Comparison of ENCODE assay signal across 8 mouse cellular contexts in genomic region chr11:103307910-103308309, GRCm38 (mm10). TPM values are rescaled to one million over a fixed set of nuclear protein-coding genes. Genes with fewer than 3 reads are reported as not detected.
DNase-seq lines count a peak whose midpoint lies in the region; ATAC-seq and TF ChIP-seq lines count a peak whose summit lies in the region.

No protein-coding gene starts in this region.

- H3K36me3 ChIP-seq in stomach, postnatal 0 days (ENCODE audit: control insufficient read depth, insufficient read depth, low read length): no peaks in the 10 kb centered on the region
- H3K36me3 ChIP-seq in midbrain, embryonic 15.5 days (replicated peaks): no peaks in the 10 kb centered on the region

- peak overlapping the region; percentile 55; the same call in 1 of the 2 replicates for H3K27ac ChIP-seq in brown adipose tissue, adult 24 weeks (replicated peaks; ENCODE audit: low read depth, low read length)
- no peak overlapping the region for H3K27ac ChIP-seq in stomach, postnatal 0 days (replicated peaks)
- no peak overlapping the region for H3K27ac ChIP-seq in midbrain, embryonic 15.5 days

- no peaks in the 10 kb centered on the region for H3K27me3 ChIP-seq in stomach, postnatal 0 days (ENCODE audit: control insufficient read depth, insufficient read depth, low read length)
- H3K27me3 ChIP-seq in midbrain, embryonic 15.5 days (replicated peaks): no peaks in the 10 kb centered on the region

- H3K4me3 ChIP-seq in brown adipose tissue, adult 24 weeks (ENCODE audit: insufficient read depth, low read depth, low read length): peak overlapping the region; percentile 7; the same call in 1 of the 2 replicates
- no peak overlapping the region for H3K4me3 ChIP-seq in stomach, postnatal 0 days (ENCODE audit: low read depth, low read length)
- no peak overlapping the region for H3K4me3 ChIP-seq in midbrain, embryonic 15.5 days

- peak; percentile 33; the same call in 1 of the 2 replicates for ATAC-seq in stomach, postnatal 0 days (ENCODE audit: low FRiP score, low TSS enrichment)
- ATAC-seq in activated CD4-positive, CD25-positive, alpha-beta regulatory T cell, adult 4 months: no peak
- ATAC-seq in midbrain, embryonic 15.5 days (replicated peaks): no peak

- TF ChIP-seq CTCF in stomach, postnatal 0 days (IDR thresholded peaks at IDR 0.05; ENCODE audit: low read depth): no peak

- H3K9ac ChIP-seq in stomach, postnatal 0 days (ENCODE audit: low read length): no peak overlapping the region
- no peak overlapping the region for H3K9ac ChIP-seq in midbrain, embryonic 15.5 days

- DNase-seq in spleen, adult 18-20 months: peak; percentile 32 to 36
- no peak for DNase-seq in spleen, postnatal 14 days (ENCODE audit: low spot score in 2 of 2)
- DNase-seq in kidney, adult 8-10 months: peak; percentile 62 to 75
- DNase-seq in stomach, postnatal 0 days (ENCODE audit: low spot score): no peak
- no peak for DNase-seq in ovary, postnatal 14 days (ENCODE audit: low spot score)

- WGBS in stomach, postnatal 0 days: 41% methylated on average over 8 of the region's 8 CpGs
- WGBS in midbrain, embryonic 15.5 days: 75% methylated on average over 8 of the region's 8 CpGs

- H3K9me3 ChIP-seq in stomach, postnatal 0 days (ENCODE audit: control insufficient read depth, low read length): no peaks in the 10 kb centered on the region
- no peaks in the 10 kb centered on the region for H3K9me3 ChIP-seq in midbrain, embryonic 15.5 days

- no peak overlapping the region for H3K4me2 ChIP-seq in stomach, postnatal 0 days (replicated peaks; ENCODE audit: low read depth)
- no peak overlapping the region for H3K4me2 ChIP-seq in midbrain, embryonic 15.5 days

- TF ChIP-seq EP300 in stomach, postnatal 0 days (optimal IDR thresholded peaks at IDR 0.05): no peak

- H3K4me1 ChIP-seq in brown adipose tissue, adult 24 weeks (ENCODE audit: control insufficient read depth, insufficient read depth, insufficient read length, low read length): no peaks in the 10 kb centered on the region
- peaks cover 2% of the 10 kb centered on the region; the same call in 1 of the 2 replicates for H3K4me1 ChIP-seq in stomach, postnatal 0 days (replicated peaks; ENCODE audit: control insufficient read depth, insufficient read depth)
- H3K4me1 ChIP-seq in midbrain, embryonic 15.5 days: peaks cover 6% of the 10 kb centered on the region

RNA-seq across cellular contexts. Expression of gene Map3k14, which starts 40.6 kb away (rescaled TPM):
- polyA plus RNA-seq in brown adipose tissue, adult 24 weeks (2012; ENCODE audit: insufficient read depth, insufficient read length, missing spikeins): 1.5 and 3.8 TPM in 2 replicates
- polyA plus RNA-seq in stomach, postnatal 0 days (2015; fragmentation: Nextera tagmentation; extraction: Ambion mirVana): 1.6 TPM in 2 replicates
- 10 to 100 TPM; 22.0 to 28.9 TPM for polyA plus RNA-seq in activated CD4-positive, CD25-positive, alpha-beta regulatory T cell, adult 4 months (2017; shearing (Covaris generic))
- polyA plus RNA-seq in midbrain, embryonic 15.5 days (2015; fragmentation: Nextera tagmentation; extraction: Ambion mirVana): 3.9 and 5.0 TPM in 2 replicates

RNA-seq across cellular contexts. Expression of gene Arhgap27, which starts 55.6 kb away (rescaled TPM):
- polyA plus RNA-seq in brown adipose tissue, adult 24 weeks (2012; ENCODE audit: insufficient read depth, insufficient read length, missing spikeins): 3.8 and 6.9 TPM in 2 replicates
- 18.2 and 22.1 TPM in 2 replicates for polyA plus RNA-seq in stomach, postnatal 0 days (2015; fragmentation: Nextera tagmentation; extraction: Ambion mirVana)
- 10 to 100 TPM; 25.5 to 33.2 TPM for polyA plus RNA-seq in activated CD4-positive, CD25-positive, alpha-beta regulatory T cell, adult 4 months (2017; shearing (Covaris generic))
- 3.9 and 4.6 TPM in 2 replicates for polyA plus RNA-seq in midbrain, embryonic 15.5 days (2015; fragmentation: Nextera tagmentation; extraction: Ambion mirVana)

Comparison
In these comparisons a context has a peak if more than half of its experiments do, and no peak if none do; other contexts are left out.
1. DNase-seq: peak in spleen, adult 18-20 months (2 of 2) and kidney, adult 8-10 months (2 of 2); none in spleen, postnatal 14 days (0 of 2), stomach, postnatal 0 days (single experiment) and ovary, postnatal 14 days (single experiment).